Mouse (Mus musculus) heart, adult 2 months (tissue): Measurements from ENCODE around the gene Cyp4a12a. TPM values are rescaled to one million over a fixed set of nuclear protein-coding genes. Genes with fewer than 3 reads are reported as not detected.
"Not testable (repeated sequence)": the region's sequence is repeated elsewhere in the genome, so short reads cannot be mapped to it uniquely, and the experiment has no call there.

ENCODE experiments used
- DNase-seq, 2 experiments: peaks; one replicate each; pipeline ENCODE4 v3.0.0; 2021
- H3K27ac ChIP-seq: fragments of 200-600 bp; 2 replicates; pipeline ENCODE4 v1.8.1; 2022
- H3K27me3 ChIP-seq: fragments of 200-500 bp; 2 replicates; pipeline ENCODE4 v1.6.1; 2012; ENCODE audit warnings: mild to moderate bottlenecking, low read length, inconsistent platforms, mixed read lengths; ENCODE audit not compliant: control insufficient read depth, insufficient read depth
- H3K36me3 ChIP-seq: fragments of 200-500 bp; 2 replicates; pipeline ENCODE4 v1.6.1; 2012; ENCODE audit warnings: low read length, inconsistent platforms; ENCODE audit not compliant: control insufficient read depth, insufficient read depth
- H3K4me1 ChIP-seq: fragments of 200-500 bp; 2 replicates; pipeline ENCODE4 v1.6.1; 2011; ENCODE audit warnings: low read length; ENCODE audit not compliant: control insufficient read depth, insufficient read depth
- H3K4me3 ChIP-seq: fragments of 200-600 bp; 2 replicates; pipeline ENCODE4 v1.8.1; 2022
- H3K79me2 ChIP-seq: fragments of 200-500 bp; replicated peaks from 2 replicates; pipeline ENCODE4 v1.6.1; 2012; ENCODE audit warnings: mild to moderate bottlenecking, inconsistent platforms, low read length, moderate library complexity, mixed read lengths; ENCODE audit not compliant: control insufficient read depth, insufficient read depth
- H3K9ac ChIP-seq: fragments of 200-500 bp; 2 replicates; pipeline ENCODE4 v1.6.1; 2012; ENCODE audit warnings: low read depth, mild to moderate bottlenecking, control low read depth, inconsistent platforms, low read length, mixed read lengths
- CTCF ChIP-seq: fragments of 200-600 bp; IDR thresholded peaks from 2 replicates; pipeline ENCODE4 v1.8.1; 2022; ENCODE audit warnings: antibody characterized with exemption, mild to moderate bottlenecking, moderate library complexity
- EP300 ChIP-seq: fragments of 200-500 bp; IDR thresholded peaks from 2 replicates; pipeline ENCODE4 v1.6.1; 2011; ENCODE audit warnings: low read depth, low read length, control low read depth; ENCODE audit not compliant: insufficient read depth
- POLR2A ChIP-seq: fragments of 200-500 bp; IDR thresholded peaks from 2 replicates; pipeline ENCODE4 v1.6.1; 2011; ENCODE audit warnings: mild to moderate bottlenecking, low read depth, low read length, control low read depth; ENCODE audit not compliant: insufficient read depth
- WGBS: fragments of 180-500 bp; shearing (Covaris S2); methylation state at CpG from one replicate; pipeline ENCODE4 v1.1.7; 2018; 5-methylcytosine and 5-hydroxymethylcytosine counted together
- intact Hi-C: fragments of 180-260 bp; cut with DNase I; formaldehyde crosslinking; loops from one replicate; pipeline ENCODE4 v1.15.1; 2025
- long read RNA-seq: library from polyadenylated mRNA; stranded (forward); transcript quantifications from one replicate; pipeline ENCODE4 v2.0.0, GENCODE M21; 2021
- polyA plus RNA-seq: library from polyadenylated mRNA; depleted of rRNA; stranded (reverse); fragments of >200 nt; gene quantifications from 2 replicates; pipeline ENCODE4 v1.2.3, GENCODE M21; 2012; rRNA removed
- total RNA-seq, 2 experiments: library from RNA; stranded (reverse); gene quantifications; 2 replicates each; pipeline ENCODE4 v1.2.3; 2021

Cyp4a12a gene
- not detected for total RNA-seq
- not detected in 2 replicates for polyA plus RNA-seq
- long read RNA-seq, result 0 reads

DNA sequence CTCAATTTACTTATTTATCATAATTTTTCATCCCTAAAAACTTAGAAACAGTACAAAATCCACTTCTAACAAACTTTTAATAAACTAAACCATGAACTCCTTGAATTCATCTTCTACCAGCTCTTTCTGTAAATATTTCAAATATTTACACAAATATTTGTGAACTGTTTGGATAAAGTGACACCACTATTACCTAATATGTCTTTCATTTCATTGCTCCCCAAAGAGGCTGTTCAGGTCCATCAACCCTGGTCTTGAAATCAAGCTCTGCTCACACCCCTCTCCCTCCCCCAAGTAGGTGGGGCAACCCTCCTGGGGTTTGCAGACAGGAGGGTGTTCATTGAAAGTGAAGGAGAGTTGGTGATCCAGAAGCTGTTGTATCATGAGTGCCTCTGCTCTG lies at the start of gene Cyp4a12a:
Gene Cyp4a12a (plus strand): TSS at position 301 of the 400 bp plus-strand sequence.
- DNase-seq, H3K36me3 ChIP-seq, H3K79me2 ChIP-seq, H3K4me1 ChIP-seq, intact Hi-C loops, H3K27ac ChIP-seq, H3K9ac ChIP-seq, H3K27me3 ChIP-seq, H3K4me3 ChIP-seq: not testable (repeated sequence)

DNA sequence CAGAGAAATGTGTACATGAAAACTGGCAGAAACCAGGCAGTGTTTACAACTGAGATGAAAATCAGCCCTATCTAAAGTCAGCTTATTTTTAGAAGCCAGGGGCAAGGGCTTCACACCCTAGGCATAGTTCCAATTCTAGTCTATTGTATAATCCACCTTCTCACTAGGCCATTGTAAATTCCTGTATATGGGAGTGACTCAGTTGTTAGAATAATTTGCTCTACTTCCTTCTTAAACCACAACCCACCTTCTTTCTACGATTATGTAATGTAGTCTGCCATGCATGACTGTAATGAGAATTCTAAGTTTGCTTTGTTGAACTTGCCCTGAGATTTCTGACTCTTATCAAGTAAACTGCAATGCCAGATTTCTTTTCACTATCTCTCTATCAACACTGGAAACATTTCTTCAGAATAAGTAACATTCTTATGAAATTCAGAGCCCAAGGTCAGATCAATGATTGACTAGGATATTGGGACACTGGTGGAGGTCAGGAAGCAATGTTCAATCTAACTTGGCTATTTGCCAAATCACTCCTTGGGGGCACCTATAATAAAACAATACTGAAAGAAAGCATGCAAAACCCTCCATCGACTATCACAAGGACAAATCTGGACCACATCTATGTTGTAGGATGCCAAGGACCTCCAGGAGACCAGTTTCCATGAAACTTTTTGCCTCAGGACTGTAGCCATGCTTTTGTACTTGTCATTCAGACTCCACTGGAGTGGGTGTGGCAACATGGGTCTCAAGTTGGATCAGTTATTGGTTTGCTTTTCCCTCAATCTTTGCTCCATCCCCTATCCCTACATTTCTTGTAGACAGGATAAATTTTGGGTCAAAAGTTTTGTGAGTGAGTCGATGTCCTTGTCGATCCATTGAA lies 33.9 kb upstream of the Cyp4a12a start:
- H3K4me1 ChIP-seq, intact Hi-C loops, H3K27ac ChIP-seq, DNase-seq, H3K4me3 ChIP-seq, H3K9ac ChIP-seq, H3K36me3 ChIP-seq, H3K79me2 ChIP-seq, H3K27me3 ChIP-seq: not testable (repeated sequence)
- 75% methylated on average over 3 of the region's 4 CpGs for WGBS

DNA sequence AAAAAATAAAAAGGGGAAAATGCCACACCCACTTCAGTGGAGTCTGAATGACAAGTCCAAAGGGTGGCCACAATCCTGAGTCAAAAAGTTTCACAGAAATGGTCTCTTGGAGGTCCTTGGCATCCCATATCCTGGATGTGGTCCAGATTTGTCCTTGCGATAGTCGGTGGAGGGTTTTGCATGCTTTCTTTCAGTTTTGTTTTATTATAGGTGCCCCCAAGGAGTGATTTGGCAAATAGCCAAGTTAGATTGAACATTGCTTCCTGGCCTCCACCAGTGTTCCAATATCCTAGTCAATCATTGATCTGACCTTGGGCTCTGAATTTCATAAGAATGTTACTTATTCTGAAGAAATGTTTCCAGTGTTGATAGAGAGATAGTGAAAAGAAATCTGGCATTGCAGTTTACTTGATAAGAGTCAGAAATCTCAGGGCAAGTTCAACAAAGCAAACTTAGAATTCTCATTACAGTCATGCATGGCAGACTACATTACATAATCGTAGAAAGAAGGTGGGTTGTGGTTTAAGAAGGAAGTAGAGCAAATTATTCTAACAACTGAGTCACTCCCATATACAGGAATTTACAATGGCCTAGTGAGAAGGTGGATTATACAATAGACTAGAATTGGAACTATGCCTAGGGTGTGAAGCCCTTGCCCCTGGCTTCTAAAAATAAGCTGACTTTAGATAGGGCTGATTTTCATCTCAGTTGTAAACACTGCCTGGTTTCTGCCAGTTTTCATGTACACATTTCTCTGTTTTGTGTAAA lies 20.4 kb upstream of the Cyp4a12a start:
- intact Hi-C loops, result not testable (repeated sequence)
- WGBS, result 78% methylated on average over 2 of the region's 3 CpGs

DNA sequence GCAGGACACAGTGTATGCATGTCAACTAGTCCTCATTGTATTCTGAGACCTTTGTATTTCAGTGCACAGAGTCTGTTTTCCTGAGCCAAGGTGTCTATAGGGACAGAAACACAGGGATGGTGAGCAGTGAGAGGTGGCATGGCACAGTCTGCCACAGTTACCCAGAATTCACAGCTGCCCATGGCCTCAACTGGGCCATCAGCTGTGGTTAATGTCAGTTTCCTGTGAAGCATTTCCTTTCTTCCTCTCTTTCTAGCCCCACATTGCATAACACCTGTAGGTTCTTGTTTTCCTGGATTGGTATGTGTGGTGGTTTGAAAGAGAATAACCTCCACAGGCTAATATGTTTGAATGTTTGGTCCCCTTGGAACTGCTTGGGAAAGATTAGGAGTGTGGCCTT lies 18.5 kb upstream of the Cyp4a12a start:
- H3K4me3 ChIP-seq, result no peak overlapping the region
- no peaks in the 10 kb centered on the region for H3K79me2 ChIP-seq
- TF ChIP-seq EP300 (no peak), CTCF (no peak), POLR2A (no peak)
- no peak overlapping the region for H3K9ac ChIP-seq
- no peak overlapping the region for H3K27ac ChIP-seq
- intact Hi-C loops, result no loop called here
- DNase-seq, result no peak
- no peaks in the 10 kb centered on the region for H3K36me3 ChIP-seq
- H3K4me1 ChIP-seq, result no peaks in the 10 kb centered on the region
- H3K27me3 ChIP-seq, result no peaks in the 10 kb centered on the region

More for the DNA sequence above, 20.4 kb upstream of the Cyp4a12a start:
- H3K9ac ChIP-seq, H3K4me1 ChIP-seq, H3K4me3 ChIP-seq, H3K27ac ChIP-seq, H3K79me2 ChIP-seq, DNase-seq, H3K36me3 ChIP-seq, H3K27me3 ChIP-seq: not testable (repeated sequence)

DNA sequence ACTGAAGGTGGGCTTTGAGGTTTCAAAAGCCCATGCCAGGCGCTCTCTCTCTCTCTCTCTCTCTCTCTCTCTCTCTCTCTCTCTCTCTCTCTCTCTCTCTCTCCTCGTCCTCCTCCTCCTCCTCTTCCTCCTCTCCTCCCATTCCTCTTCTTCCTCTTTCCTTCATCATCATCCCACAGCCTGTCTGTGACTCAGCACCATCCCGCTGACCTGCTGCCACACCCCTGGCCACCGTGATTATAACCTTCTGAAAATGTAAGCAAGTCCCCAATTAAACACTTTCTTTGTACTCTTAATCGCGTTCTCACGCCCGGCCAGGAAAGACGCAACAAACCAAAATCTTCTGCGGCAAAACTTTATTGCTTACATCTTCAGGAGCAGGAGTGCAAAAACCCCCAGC lies 18.1 kb upstream of the Cyp4a12a start:
- not testable (repeated sequence) for H3K79me2 ChIP-seq
- WGBS, result 17% methylated on average over 10 of the region's 10 CpGs

DNA sequence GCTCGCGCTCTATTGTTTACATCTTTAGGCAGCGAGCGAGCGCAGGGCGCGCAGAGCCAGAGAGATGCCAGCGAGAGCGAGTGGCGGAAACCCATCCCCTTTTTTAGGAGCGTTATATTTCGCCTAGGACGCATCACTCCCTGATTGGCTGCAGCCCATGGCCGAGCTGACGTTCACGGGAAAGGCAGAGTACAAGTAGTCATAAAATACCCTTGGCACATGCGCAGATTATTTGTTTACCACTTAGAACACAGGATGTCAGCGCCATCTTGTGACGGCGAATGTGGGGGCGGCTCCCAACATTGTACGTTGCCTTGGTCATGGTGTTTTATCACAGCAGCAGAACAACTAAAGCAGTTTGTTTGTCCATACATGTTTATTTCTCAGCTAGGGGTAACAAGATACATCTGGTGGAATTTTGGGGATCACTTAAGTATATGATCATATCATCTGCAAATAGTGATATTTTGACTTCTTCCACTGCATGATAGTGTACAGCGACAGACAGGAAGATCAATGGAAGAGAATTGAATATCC lies 17.5 kb upstream of the Cyp4a12a start:
- H3K27me3 ChIP-seq, H3K4me1 ChIP-seq, H3K36me3 ChIP-seq, H3K27ac ChIP-seq, H3K9ac ChIP-seq, intact Hi-C loops, H3K4me3 ChIP-seq, DNase-seq, H3K79me2 ChIP-seq: not testable (repeated sequence)
- 17% methylated on average over 22 of the region's 23 CpGs for WGBS

More for the DNA sequence above, 18.1 kb upstream of the Cyp4a12a start:
- H3K27ac ChIP-seq, DNase-seq, H3K9ac ChIP-seq, H3K4me3 ChIP-seq, H3K4me1 ChIP-seq, H3K36me3 ChIP-seq, intact Hi-C loops, H3K27me3 ChIP-seq: not testable (repeated sequence)

DNA sequence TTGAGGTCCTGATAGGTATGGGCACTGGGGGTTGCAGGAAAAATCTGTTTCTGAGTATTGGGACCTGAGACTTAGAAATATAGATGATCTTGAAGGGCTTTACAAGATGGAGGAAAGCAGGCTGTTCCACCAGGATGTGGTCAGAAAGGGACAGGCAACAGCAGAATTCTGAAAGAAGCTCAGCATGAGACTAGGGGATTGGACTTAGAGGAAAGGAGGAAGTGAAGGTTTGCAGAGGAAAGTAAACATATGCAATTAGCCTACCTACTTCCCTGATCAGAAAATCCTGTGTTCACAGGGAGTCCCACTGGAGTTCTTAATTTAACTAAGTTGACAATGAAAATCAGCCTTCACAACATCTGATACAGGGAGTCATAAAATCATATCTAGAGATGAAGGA lies 26.9 kb downstream of the Cyp4a12a start:
- H3K27me3 ChIP-seq, H3K27ac ChIP-seq, intact Hi-C loops, H3K9ac ChIP-seq, H3K36me3 ChIP-seq, H3K79me2 ChIP-seq, H3K4me1 ChIP-seq, H3K4me3 ChIP-seq, DNase-seq: not testable (repeated sequence)

DNA sequence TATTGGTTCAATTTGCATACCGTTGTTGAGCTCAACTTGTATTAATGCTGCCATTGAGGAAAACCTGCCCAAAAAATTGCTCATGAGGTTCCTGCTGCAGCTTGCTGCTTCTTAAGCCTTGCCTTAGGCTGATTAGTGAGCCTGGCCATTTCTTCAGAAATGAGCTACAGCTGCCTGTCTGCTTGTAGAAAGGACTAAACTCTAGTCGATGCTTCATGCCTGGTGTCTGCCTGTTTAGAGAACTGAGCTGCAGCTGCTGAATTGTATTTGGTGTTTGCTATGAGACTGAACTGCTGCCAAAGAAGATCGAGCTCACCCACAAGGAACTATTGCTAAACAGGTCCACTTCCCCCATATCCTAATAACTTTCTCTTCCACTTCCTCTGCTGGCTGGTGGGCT lies 66.8 kb downstream of the Cyp4a12a start:
- H3K4me3 ChIP-seq, H3K4me1 ChIP-seq, DNase-seq, H3K27me3 ChIP-seq, H3K36me3 ChIP-seq, intact Hi-C loops, H3K9ac ChIP-seq, H3K27ac ChIP-seq, H3K79me2 ChIP-seq: not testable (repeated sequence)
- WGBS, result 64% methylated on average over 3 of the region's 3 CpGs
